Mouse (Mus musculus): ENCODE data around the gene Mast4.

Mast4 gene

DNA sequence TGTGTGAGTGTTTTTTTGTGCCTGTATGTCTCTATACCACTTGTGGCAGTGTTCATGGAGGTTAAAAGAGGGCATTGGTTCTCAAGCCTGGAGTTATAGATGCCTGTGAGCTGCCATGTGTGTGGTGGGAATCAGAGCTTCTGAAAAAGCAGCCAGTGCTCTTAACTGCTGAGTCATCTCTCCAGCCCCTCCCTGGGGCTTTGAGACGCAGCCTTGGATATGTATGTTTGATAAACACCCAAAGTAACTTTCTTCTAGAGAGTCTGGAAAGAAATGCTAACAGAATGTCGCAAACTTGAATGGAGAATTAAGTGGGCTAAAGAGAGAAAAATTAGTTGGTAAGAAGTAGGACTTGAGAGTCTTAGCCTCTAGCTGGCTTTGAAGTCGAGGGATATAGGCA is 606.3 kb downstream of the Mast4 start:
- no peak for DNase-seq (ENCODE audit: extremely low read depth, insufficient read length, low spot score)

DNA sequence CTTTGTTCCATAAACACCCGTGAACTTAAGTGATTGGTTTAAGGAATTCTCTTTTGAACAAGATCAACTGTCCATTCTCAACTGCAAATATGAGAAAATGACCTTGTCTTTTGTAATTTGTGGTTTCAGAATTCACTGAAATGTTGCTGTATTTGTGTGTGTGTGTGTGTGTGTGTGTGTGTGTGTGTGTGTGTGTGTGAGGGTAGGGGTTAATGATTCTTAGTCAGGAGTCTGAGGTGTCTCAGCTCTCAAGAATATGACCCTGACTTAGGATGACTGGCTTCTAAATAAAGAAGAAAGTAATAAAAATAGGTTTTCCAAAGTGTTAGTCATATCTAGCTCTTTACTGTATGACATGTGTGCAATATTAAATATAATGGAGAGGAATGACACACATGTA is 607.4 kb downstream of the Mast4 start:
- no peak for DNase-seq (ENCODE audit: extremely low read depth, insufficient read length, low spot score)

- DNase-seq (ENCODE audit: extremely low read depth, insufficient read length, low spot score) = no peak
Measured at GRCm38 (mm10) chr13:102725906-102726305, 608.4 kb downstream of the Mast4 start.

- no peak for DNase-seq (ENCODE audit: extremely low read depth, insufficient read length, low spot score)
Measured at GRCm38 (mm10) chr13:102725416-102725815, 608.9 kb downstream of the Mast4 start.

DNA sequence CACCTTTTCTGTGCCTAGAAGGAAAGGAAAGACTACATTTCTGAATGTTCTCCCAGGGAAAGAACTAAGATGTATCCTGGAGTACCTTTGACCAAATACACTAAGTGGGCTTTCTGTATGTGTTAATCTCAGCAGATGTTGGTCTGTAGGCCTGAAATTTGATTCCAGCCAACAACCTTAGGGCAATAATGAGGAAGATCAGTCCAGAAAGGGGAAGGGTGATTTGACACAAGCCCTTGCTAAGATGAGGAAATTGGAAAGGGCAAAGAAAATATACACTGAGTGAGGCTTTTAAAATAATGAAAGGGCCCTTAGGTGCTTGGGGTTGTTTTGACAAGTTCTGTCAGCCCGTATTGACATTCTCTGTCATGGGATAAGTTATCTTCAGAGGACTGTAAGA is 617.3 kb downstream of the Mast4 start:
- DNase-seq (ENCODE audit: extremely low read depth, insufficient read length, low spot score) = no peak

DNA sequence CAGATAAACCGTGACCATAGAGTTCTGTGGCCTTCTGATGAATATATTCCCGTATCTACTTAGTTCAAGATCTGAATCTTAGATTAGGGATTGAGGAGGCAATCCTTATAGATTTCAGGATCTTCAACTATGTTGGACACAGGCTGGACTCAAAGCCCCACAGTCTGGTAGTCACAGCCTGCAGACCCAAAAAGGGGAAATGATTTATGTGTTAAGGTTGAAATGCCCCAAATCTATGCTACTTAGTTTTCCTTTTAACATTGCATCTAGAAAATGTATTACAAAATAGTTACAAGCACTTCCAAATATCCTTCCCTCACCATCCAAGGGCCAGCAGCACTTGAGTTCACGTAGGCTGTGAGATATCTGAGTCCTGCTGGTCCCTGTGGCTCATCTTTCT is 633.6 kb downstream of the Mast4 start:
- DNase-seq (ENCODE audit: extremely low read depth, insufficient read length, low spot score) = no peak

DNA sequence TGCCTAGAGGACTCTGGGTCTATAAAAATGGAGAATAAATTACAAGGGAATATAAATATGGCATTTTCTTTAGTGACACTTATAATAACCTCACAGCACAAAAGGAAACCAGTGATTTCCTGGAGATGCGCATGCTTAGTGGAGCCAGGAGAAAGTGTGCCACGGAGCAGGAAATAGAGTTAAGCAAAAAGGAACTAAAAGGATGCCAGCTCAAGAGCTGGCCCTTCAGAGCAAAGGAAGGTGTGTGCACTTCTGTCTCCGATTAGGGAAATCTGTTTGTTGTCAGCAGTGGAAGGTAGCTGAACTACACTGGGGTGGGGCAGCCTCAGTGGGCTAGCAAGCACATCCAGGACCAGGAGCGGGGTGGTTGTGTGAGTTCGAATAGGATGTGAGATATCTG is 634.1 kb downstream of the Mast4 start:
- DNase-seq (ENCODE audit: extremely low read depth, insufficient read length, low spot score) = no peak

GRCm38 (mm10) chr13:102698751-102699323 is 635.5 kb downstream of the Mast4 start:
- DNase-seq (ENCODE audit: extremely low read depth, insufficient read length, low spot score) = peak; percentile 7

DNA sequence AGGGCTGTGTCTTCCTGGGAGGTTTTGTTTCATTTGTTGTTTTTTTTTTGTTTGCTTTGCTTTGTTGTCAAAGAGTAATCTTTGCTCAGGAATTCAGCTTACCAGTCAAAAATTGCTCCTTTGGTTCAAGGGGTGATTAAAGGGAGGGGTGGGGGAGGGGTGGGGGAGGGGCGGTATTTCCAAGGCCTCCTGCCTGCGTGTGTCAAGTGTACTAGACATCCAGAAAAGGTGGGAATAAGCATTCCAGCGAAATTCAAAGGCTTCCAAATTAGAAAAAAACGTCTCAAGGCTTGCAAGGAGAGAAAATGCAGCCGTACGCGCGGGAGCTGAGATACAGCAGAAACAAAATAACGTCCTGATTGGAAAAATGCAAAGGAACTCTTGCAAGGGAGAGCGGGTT is 636.0 kb downstream of the Mast4 start:
- no peak for DNase-seq (ENCODE audit: extremely low read depth, insufficient read length, low spot score)

DNA sequence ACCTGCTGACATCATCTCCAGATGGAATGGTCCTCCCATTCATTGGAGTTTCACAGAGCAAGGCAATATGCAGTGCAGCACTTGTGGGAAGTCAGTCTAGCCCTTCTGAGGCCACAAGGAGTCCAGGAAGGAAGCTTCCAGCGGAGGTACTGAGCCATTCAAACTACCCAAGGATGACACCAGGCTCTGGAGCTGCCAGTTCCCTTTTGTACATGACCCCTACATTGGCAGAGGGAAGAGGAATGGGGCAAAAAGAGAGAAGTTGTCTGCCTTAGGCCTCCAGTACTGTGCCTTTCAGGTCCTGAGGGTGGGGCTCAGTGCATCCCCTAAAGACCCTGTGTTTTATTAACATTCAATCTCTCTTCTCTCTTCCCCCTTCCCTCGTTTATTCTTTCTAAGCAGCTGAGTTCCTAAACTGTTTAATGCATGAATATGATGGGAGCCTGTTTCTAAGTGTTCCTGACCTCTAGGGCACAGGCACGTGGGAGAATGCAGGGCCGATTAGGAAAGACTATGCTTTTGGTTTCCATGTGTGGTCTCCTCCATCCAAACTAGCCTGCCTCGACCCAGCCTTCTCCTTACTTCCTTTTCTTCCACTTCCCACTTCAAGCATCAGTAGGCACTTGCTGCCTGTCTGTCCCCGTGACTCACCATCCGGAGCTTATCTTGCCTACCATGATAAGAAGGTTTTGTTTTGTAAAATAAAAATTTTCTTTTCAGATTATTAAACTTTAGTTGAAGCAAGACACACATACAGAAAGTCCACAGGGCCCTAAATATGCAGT is 639.0 kb downstream of the Mast4 start:
- DNase-seq (ENCODE audit: extremely low read depth, insufficient read length, low spot score) = no peak

DNA sequence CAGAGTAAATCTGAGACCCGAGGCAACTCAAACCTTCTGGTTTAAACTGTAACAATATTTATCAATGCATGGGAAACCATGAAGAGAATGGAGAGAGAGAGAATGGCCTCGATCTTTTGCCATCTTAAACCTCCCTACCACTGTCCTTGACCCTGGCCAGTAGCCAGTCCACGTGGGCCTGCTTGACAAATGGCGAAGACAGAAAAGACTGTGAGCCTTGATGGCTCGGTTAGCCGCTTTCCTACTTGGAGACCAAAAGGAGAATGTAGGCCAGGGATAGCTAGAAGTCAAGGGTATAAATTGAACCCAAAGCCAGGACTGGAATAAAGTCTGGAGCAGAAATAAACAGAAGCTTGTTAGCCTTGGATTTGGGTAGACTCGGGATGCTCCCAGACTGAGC is 640.1 kb downstream of the Mast4 start:
- DNase-seq (ENCODE audit: extremely low read depth, insufficient read length, low spot score) = no peak

DNA sequence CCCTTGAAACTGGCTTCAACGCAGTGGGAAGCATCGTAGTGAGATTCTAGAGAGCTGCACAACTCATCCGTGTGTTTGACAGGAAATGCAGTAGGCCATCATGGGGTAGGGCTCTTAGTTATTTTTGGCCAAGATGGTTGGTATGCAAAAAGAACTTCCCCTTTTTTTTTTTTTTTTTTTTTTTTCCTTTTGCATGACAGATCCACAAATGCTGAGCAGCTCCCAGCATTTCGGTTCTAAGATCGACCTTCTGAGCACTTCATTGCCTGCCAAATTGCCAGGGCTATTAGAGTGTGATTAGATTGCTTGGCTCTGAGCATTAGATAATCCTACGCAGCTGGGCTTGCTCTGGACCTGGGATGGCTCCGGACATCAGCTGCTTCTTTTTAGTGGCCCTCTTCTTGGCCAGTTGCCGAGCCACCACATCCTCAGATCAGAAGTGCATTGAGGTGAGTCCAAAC is 640.9 kb downstream of the Mast4 start, which contains the start of gene Cd180:
Cd180 (plus strand) TSS at position 218 of the 461 bp plus-strand sequence.
- no peak for DNase-seq (ENCODE audit: extremely low read depth, insufficient read length, low spot score)

DNA sequence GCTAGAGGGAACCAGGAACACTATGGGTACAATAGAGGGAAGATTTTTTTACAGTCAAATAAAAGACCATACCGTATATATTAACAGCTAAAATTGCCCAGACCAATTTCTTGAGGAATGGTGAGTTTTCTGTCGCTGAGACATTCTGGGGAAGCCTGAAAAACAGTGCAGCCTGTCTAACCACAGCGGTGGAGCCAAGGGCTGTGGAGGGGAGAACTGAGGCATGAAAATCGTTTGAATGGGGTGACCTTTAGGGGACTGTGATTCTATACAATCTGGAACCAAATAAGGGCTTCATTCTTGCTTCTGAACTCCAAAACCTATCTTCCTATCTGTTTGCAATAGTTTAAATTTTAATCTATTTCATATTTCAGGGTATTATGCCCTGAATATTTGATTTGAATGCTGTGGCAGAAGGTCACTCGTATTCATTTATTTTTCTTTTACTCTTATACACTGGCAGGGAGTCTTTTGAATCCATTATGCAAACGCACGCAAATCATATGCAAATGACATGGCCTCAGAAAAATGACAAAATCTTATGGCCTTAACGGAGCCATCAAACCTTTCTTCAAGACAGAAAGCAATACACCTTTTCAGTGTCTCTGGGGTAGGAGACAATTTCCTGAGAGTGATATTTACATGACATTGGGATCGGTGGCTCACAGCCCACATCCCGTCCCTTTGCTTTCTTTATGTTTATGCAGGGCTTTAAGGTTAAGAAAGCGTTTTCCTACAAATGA is 642.7 kb downstream of the Mast4 start:
- DNase-seq (ENCODE audit: extremely low read depth, insufficient read length, low spot score) = no peak

DNA sequence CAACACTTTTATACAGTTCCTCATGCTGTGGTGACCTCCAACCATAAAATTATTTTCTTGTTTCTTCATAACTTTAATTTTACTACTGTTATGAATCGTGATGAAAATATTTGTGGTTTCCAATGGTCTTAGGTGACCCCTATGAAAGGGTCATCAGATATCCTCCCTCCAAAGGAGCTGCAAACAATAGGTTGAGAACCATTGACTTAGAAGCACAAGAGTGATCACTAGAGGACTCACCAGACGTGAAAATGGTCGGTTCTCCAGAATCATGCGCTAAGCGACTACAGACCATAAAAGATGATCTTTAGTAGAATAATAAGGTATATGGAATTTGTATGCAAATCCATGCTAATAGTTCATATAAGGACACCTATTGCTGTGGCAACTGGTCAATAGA is 644.1 kb downstream of the Mast4 start:
- DNase-seq (ENCODE audit: extremely low read depth, insufficient read length, low spot score) = no peak

DNA sequence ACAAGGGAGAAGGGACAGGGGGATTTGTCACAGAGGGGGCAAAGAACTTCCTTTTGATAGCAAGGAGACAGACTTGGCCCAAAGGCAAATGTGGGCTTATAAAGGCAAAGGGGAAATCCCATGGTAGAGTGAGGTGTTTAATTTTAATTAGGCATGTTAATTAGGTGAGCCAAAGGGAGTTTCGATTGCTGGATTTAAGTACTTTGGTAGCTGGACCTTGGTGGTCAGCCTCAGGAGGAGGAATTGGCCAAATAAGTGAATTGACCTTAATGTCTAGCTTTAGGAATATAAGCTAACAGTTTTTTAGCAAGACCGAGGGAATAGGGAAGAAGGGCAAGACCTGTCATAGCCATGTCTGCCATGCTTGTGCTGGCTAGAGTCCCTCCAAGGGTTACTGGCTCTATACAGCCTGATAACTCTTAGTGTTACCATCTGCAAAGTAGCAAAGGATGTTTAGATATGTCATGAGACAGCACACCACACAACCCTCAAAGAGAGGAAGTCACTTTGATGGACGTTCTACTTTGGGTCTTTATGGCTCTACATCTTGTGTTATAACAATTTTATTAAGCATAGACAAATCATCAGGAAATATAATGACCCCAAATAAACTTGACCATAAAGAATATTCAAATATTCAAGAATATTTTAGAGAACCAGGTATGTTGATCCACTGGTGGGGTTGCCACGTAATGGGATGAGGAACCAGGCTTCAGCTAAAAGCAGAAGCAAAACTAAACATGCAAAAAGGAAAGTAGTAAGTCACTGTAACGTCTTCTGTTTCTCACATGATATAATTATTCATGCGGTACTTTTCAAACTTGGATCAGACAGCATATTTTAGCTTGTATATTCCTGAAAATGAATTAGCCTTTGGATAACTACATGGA is 644.9 kb downstream of the Mast4 start:
- no peak for DNase-seq (ENCODE audit: extremely low read depth, insufficient read length, low spot score)

- DNase-seq (ENCODE audit: extremely low read depth, insufficient read length, low spot score) = no peak
Measured at GRCm38 (mm10) chr13:102688121-102688520, 646.2 kb downstream of the Mast4 start.

DNA sequence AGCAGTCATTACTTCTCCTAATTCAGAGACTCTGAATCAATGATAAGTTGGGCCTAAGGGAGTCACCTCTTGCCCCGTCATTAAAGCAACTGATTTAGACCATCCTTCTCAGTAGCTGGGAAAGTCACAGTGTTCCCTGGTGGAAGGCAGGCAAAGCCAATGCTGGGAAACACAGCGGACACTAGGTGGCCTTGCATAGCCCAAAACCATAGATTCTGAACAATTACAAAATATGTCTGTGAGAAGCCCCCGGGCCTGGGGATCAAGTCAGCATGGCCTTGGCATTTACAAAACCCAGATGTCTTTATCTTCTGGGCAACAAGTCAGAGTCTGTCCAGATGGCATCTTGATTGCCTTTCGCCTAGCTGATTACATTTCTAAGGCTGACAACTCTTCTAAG is 649.4 kb downstream of the Mast4 start:
- DNase-seq (ENCODE audit: extremely low read depth, insufficient read length, low spot score) = no peak
